Comparison of ENCODE assay signal across 11 mouse cellular contexts in genomic region chr4:106970786-106971185, GRCm38 (mm10).
A peak's percentile ranks its signal among the peaks of the same experiment; 100 is the strongest.
DNase-seq lines count a peak whose midpoint lies in the region; ATAC-seq and TF ChIP-seq lines count a peak whose summit lies in the region.
"Had no signal": no experiment of that assay in that cellular context is flagged by ENCODE, and none has a peak within 500 bp of the region (broad histone marks: within the 10 kb centered on the region; RNA-seq: fewer than 3 reads in every experiment).

No protein-coding gene starts in this region.

- no peaks in the 10 kb centered on the region for H3K9me3 ChIP-seq in heart, embryonic 15.5 days (replicated peaks)
- H3K9me3 ChIP-seq in heart, embryonic 12.5 days (replicated peaks): no peaks in the 10 kb centered on the region
- no peaks in the 10 kb centered on the region for H3K9me3 ChIP-seq in liver, embryonic 15.5 days (replicated peaks)
- H3K9me3 ChIP-seq: neural tube, embryonic 12.5 days had no signal

- TF ChIP-seq CTCF in spleen, adult 2 months (IDR thresholded peaks at IDR 0.05; ENCODE audit: extremely low read depth, insufficient read depth, insufficient read length, insufficient replicate concordance): no peak

- no peaks in the 10 kb centered on the region for H3K36me3 ChIP-seq in heart, embryonic 15.5 days
- H3K36me3 ChIP-seq in heart, embryonic 12.5 days: 0 out of 2 replicates have a peak, but pooled peaks cover 2% of the 10 kb centered on the region
- no peaks in the 10 kb centered on the region for H3K36me3 ChIP-seq in spleen, adult 2 months (ENCODE audit: control insufficient read depth, insufficient read depth, low read length)
- H3K36me3 ChIP-seq in liver, embryonic 15.5 days (replicated peaks): peaks cover 10% of the 10 kb centered on the region; the same call in 1 of the 2 replicates

- no peak overlapping the region for H3K4me2 ChIP-seq in heart, embryonic 15.5 days
- H3K4me2 ChIP-seq in heart, embryonic 12.5 days: no peak overlapping the region
- H3K4me2 ChIP-seq in liver, embryonic 15.5 days: no peak overlapping the region
- H3K4me2 ChIP-seq: neural tube, embryonic 12.5 days had no signal

- 0 out of 2 replicates have a peak overlapping the region, but pooled peaks have one; percentile 32 for H3K27ac ChIP-seq in heart, embryonic 15.5 days
- no peak overlapping the region for H3K27ac ChIP-seq in heart, embryonic 12.5 days (ENCODE audit: poor library complexity, severe bottlenecking)
- no peak overlapping the region; the same call in 1 of the 2 replicates for H3K27ac ChIP-seq in spleen, adult 2 months (ENCODE audit: insufficient read depth, low read length)
- no peak overlapping the region for H3K27ac ChIP-seq in liver, embryonic 15.5 days (replicated peaks)
- H3K27ac ChIP-seq: neural tube, embryonic 12.5 days had no signal

- peaks cover 68% of the 10 kb centered on the region for H3K4me1 ChIP-seq in heart, embryonic 15.5 days (replicated peaks)
- peaks cover 89% of the 10 kb centered on the region for H3K4me1 ChIP-seq in heart, embryonic 12.5 days (replicated peaks)
- peaks cover 6% of the 10 kb centered on the region for H3K4me1 ChIP-seq in spleen, adult 2 months (ENCODE audit: control insufficient read depth, insufficient read depth, insufficient read length)
- H3K4me1 ChIP-seq in liver, embryonic 15.5 days (replicated peaks): peaks cover 57% of the 10 kb centered on the region

- ATAC-seq in heart, embryonic 15.5 days (replicated peaks; ENCODE audit: insufficient number of reproducible peaks, insufficient read depth, low FRiP score, low read depth): no peak
- no peak for ATAC-seq in heart, embryonic 12.5 days (ENCODE audit: insufficient number of reproducible peaks, low FRiP score)
- 0 out of 2 replicates have a peak, but pooled peaks have one; percentile 17 for ATAC-seq in liver, embryonic 15.5 days (ENCODE audit: insufficient read depth)

- 62% methylated on average over 7 of the region's 7 CpGs for WGBS in heart, embryonic 15.5 days
- WGBS in heart, embryonic 12.5 days: 71% methylated on average over 7 of the region's 7 CpGs
- WGBS in spleen, adult 2 months: 20% methylated on average over 7 of the region's 7 CpGs
- WGBS in liver, embryonic 15.5 days (ENCODE audit: insufficient replicate concordance): 43% methylated on average over 7 of the region's 7 CpGs

- TF ChIP-seq POLR2A in spleen, adult 2 months (IDR thresholded peaks at IDR 0.05; ENCODE audit: low read depth, low read length): no peak

- H3K4me3 ChIP-seq in heart, embryonic 15.5 days: no peak overlapping the region
- H3K4me3 ChIP-seq in heart, embryonic 12.5 days: no peak overlapping the region
- no peak overlapping the region for H3K4me3 ChIP-seq in spleen, adult 2 months (ENCODE audit: extremely low read depth, insufficient read depth, insufficient read length)
- H3K4me3 ChIP-seq in liver, embryonic 15.5 days (replicated peaks): no peak overlapping the region
- H3K4me3 ChIP-seq: neural tube, embryonic 12.5 days had no signal

- no peaks in the 10 kb centered on the region for H3K27me3 ChIP-seq in heart, embryonic 15.5 days
- H3K27me3 ChIP-seq in heart, embryonic 12.5 days (replicated peaks): no peaks in the 10 kb centered on the region
- H3K27me3 ChIP-seq in spleen, adult 2 months (ENCODE audit: control insufficient read depth, insufficient read depth, low read length): no peaks in the 10 kb centered on the region
- H3K27me3 ChIP-seq in liver, embryonic 15.5 days: no peaks in the 10 kb centered on the region
- H3K27me3 ChIP-seq: neural tube, embryonic 12.5 days had no signal

- H3K9ac ChIP-seq in heart, embryonic 15.5 days: no peak overlapping the region
- no peak overlapping the region for H3K9ac ChIP-seq in heart, embryonic 12.5 days
- H3K9ac ChIP-seq in liver, embryonic 15.5 days: no peak overlapping the region
- H3K9ac ChIP-seq: neural tube, embryonic 12.5 days had no signal

- peak; percentile 25 to 33 for DNase-seq in spleen, adult 2 months (ENCODE audit: low read depth in 1 of 2, low spot score in 2 of 2)
- no peak for DNase-seq in spleen, postnatal 4 days (ENCODE audit: low spot score in 2 of 2)
- peak; percentile 63 for DNase-seq in thymus, postnatal 25 days
- DNase-seq in urinary bladder, postnatal 10 days (ENCODE audit: low spot score): no peak
- DNase-seq in layer of hippocampus, postnatal 25 days (ENCODE audit: extremely low spot score in 1 of 2, low spot score in 1 of 2): no peak
- DNase-seq: heart, adult 18-20 months; kidney, adult 18-20 months had no signal

Comparison
In these comparisons a context has a peak if more than half of its experiments do, and no peak if none do; other contexts are left out.
1. DNase-seq: peak in spleen, adult 2 months (2 of 2) and thymus, postnatal 25 days (single experiment); none in spleen, postnatal 4 days (0 of 2), urinary bladder, postnatal 10 days (single experiment) and layer of hippocampus, postnatal 25 days (0 of 2).